Mouse (Mus musculus): Measurements from ENCODE around the gene Pld2.

- TF ChIP-seq CTCF (IDR thresholded peaks at IDR 0.05; ENCODE audit: low read depth) (no peak), EP300 (IDR thresholded peaks at IDR 0.05; ENCODE audit: low read depth) (no peak)
These were observed 37.8 kb upstream of the Pld2 start for GRCm38 (mm10) chr11:70502018-70502417.

Data from liver, embryonic 14.5 days (tissue).